Mouse (Mus musculus) heart, postnatal 14 days (tissue): Measurements from ENCODE around the gene Pnpo. TPM values are rescaled to one million over a fixed set of nuclear protein-coding genes. Genes with fewer than 3 reads are reported as not detected.

Source experiments
- DNase-seq, 2 experiments: peaks; one replicate each; pipeline ENCODE4 v3.0.0; 2021 to 2022
- intact Hi-C: fragments of 180-260 bp; cut with DNase I; formaldehyde crosslinking; loops from one replicate; pipeline ENCODE4 v1.15.1; 2025
- total RNA-seq, 2 experiments: library from RNA; stranded (reverse); gene quantifications; 2 replicates each; pipeline ENCODE4 v1.2.3; 2021

Gene Pnpo
- total RNA-seq, 2 experiments from 2014 or later, result 14.1 to 15.0 TPM

GRCm38 (mm10) chr11:96941989-96942590, 1.7 kb downstream of the Pnpo start:
- DNase-seq, result no peak
- intact Hi-C loops, result no loop called here

GRCm38 (mm10) chr11:96940578-96941465, 3.0 kb downstream of the Pnpo start:
- intact Hi-C loops, result no loop called here
- DNase-seq, result no peak

- intact Hi-C loops, result loop anchor here (2.0 kb wide), 1 partner anchor 22 kb away; the partner anchor contains the start of gene Cdk5rap3
- no peak for DNase-seq
Measured at GRCm38 (mm10) chr11:96938426-96938800, 5.4 kb downstream of the Pnpo start.

GRCm38 (mm10) chr11:96937549-96938425, 6.0 kb downstream of the Pnpo start:
- intact Hi-C loops, result loop anchor here (2.0 kb wide), 1 partner anchor 21 kb away; the partner anchor contains the start of gene Cdk5rap3
- peak; percentile 64 to 73 for DNase-seq

- no peak for DNase-seq
- intact Hi-C loops, result no loop called here
Measured at GRCm38 (mm10) chr11:96935872-96936650, 7.7 kb downstream of the Pnpo start.

GRCm38 (mm10) chr11:96934921-96935356, 8.8 kb downstream of the Pnpo start:
- DNase-seq, result peak; percentile 22 to 63
- intact Hi-C loops, result no loop called here

- DNase-seq, result no peak
- intact Hi-C loops, result no loop called here
Measured at GRCm38 (mm10) chr11:96933562-96934276, 10.1 kb downstream of the Pnpo start.

GRCm38 (mm10) chr11:96931327-96932062, 12.3 kb downstream of the Pnpo start:
- intact Hi-C loops, result no loop called here

GRCm38 (mm10) chr11:96929766-96930331, 13.9 kb downstream of the Pnpo start:
- intact Hi-C loops, result no loop called here
- no peak for DNase-seq

More at GRCm38 (mm10) chr11:96931327-96932062, 12.3 kb downstream of the Pnpo start:
- peak in 1 of 2 experiments; percentile 23 for DNase-seq

GRCm38 (mm10) chr11:96929096-96929765, 14.6 kb downstream of the Pnpo start:
- intact Hi-C loops, result no loop called here
- no peak for DNase-seq

- intact Hi-C loops, result no loop called here
- DNase-seq, result no peak
Measured at GRCm38 (mm10) chr11:96928691-96929090, 15.1 kb downstream of the Pnpo start.

- intact Hi-C loops, result no loop called here
- DNase-seq, result no peak
Measured at GRCm38 (mm10) chr11:96928088-96928487, 15.7 kb downstream of the Pnpo start, which contains the start of gene Prr15l. Gene Prr15l, plus strand, starts transcription at chr11:96928104.

- intact Hi-C loops, result no loop called here
- no peak for DNase-seq
Measured at GRCm38 (mm10) chr11:96926587-96926986, 17.2 kb downstream of the Pnpo start.

- DNase-seq, result no peak
- intact Hi-C loops, result no loop called here
Measured at GRCm38 (mm10) chr11:96925469-96926148, 18.2 kb downstream of the Pnpo start.

GRCm38 (mm10) chr11:96924861-96925260, 18.9 kb downstream of the Pnpo start:
- no peak for DNase-seq
- intact Hi-C loops, result no loop called here

- intact Hi-C loops, result no loop called here
- no peak for DNase-seq
Measured at GRCm38 (mm10) chr11:96919003-96919402, 24.8 kb downstream of the Pnpo start.

GRCm38 (mm10) chr11:96917415-96917814, 26.4 kb downstream of the Pnpo start:
- DNase-seq, result peak in 1 of 2 experiments; percentile 0
- intact Hi-C loops, result loop anchor here (1.0 to 2.0 kb wide), 3 partner anchors 21 to 109 kb away; no protein-coding TSS in a partner anchor
